Mouse (Mus musculus): ENCODE results near the gene Kif2a. TPM values are rescaled to one million over a fixed set of nuclear protein-coding genes. Genes with fewer than 3 reads are reported as not detected.

Gene Kif2a
- 86.5 TPM for polyA plus RNA-seq (2014; fragmentation: Illumina TruSeq; extraction: RNeasy Lipid Tissue Mini Kit (QIAGEN cat#74804); ENCODE audit: low replicate concordance)

GRCm38 (mm10) chr13:107021461-107022265 is at the start of gene Kif2a:
Gene Kif2a, minus strand, starts transcription at chr13:107022126.

GRCm38 (mm10) chr13:106946594-106947540 is 75.1 kb downstream of the Kif2a start, which contains the start of gene Dimt1:
Gene Dimt1, plus strand, starts transcription at chr13:106947127.

GRCm38 (mm10) chr13:106936256-106937137 is 85.4 kb downstream of the Kif2a start, which contains the start of gene Ipo11:
Gene Ipo11, minus strand, starts transcription at chr13:106936958.

Other genes starting within 250 kb of the Kif2a start
- gene Ipo11, start 85.2 kb downstream of the Kif2a start, polyA plus RNA-seq (2014; fragmentation: Illumina TruSeq; extraction: RNeasy Lipid Tissue Mini Kit (QIAGEN cat#74804); ENCODE audit: low replicate concordance): 25.9 TPM
- gene Dimt1, start 75.0 kb downstream of the Kif2a start, polyA plus RNA-seq (2014; fragmentation: Illumina TruSeq; extraction: RNeasy Lipid Tissue Mini Kit (QIAGEN cat#74804); ENCODE audit: low replicate concordance): 10.9 TPM

Data from small intestine, adult 10 weeks (tissue).